Mouse (Mus musculus) kidney, adult 11 months (tissue): ENCODE data around the gene Txk.

ENCODE experiments used
- DNase-seq: peaks from one replicate; pipeline ENCODE4 v3.0.0; 2022

Gene Txk

GRCm38 (mm10) chr5:72689556-72689955, 63.0 kb downstream of the Txk start:
- no peak for DNase-seq

- DNase-seq, result peak; percentile 11
Observed at GRCm38 (mm10) chr5:72681451-72681850, 71.1 kb downstream of the Txk start.

GRCm38 (mm10) chr5:72674994-72675542, 77.5 kb downstream of the Txk start:
- no peak for DNase-seq

GRCm38 (mm10) chr5:72671017-72671699, 81.4 kb downstream of the Txk start:
- no peak for DNase-seq

- no peak for DNase-seq
Observed at GRCm38 (mm10) chr5:72668351-72668750, 84.2 kb downstream of the Txk start.

- DNase-seq, result no peak
Observed at GRCm38 (mm10) chr5:72666428-72666827, 86.1 kb downstream of the Txk start.

GRCm38 (mm10) chr5:72665281-72665680, 87.3 kb downstream of the Txk start:
- no peak for DNase-seq

- no peak for DNase-seq
Observed at GRCm38 (mm10) chr5:72664854-72665253, 87.7 kb downstream of the Txk start.

GRCm38 (mm10) chr5:72664126-72664525, 88.5 kb downstream of the Txk start:
- DNase-seq, result no peak

- DNase-seq, result no peak
Observed at GRCm38 (mm10) chr5:72661051-72661781, 91.4 kb downstream of the Txk start.

GRCm38 (mm10) chr5:72658375-72658774, 94.2 kb downstream of the Txk start:
- no peak for DNase-seq

GRCm38 (mm10) chr5:72656270-72656791, 96.2 kb downstream of the Txk start:
- DNase-seq, result no peak

- DNase-seq, result no peak
Observed at GRCm38 (mm10) chr5:72653068-72653674, 99.4 kb downstream of the Txk start.

- no peak for DNase-seq
Observed at GRCm38 (mm10) chr5:72648987-72649735, 103.4 kb downstream of the Txk start.

- no peak for DNase-seq
Observed at GRCm38 (mm10) chr5:72647958-72648595, 104.5 kb downstream of the Txk start.

- DNase-seq, result peak; percentile 14
Observed at GRCm38 (mm10) chr5:72647418-72647907, 105.1 kb downstream of the Txk start, which contains the start of gene Nipal1. Gene Nipal1 (plus strand): TSS chr5:72647795.

GRCm38 (mm10) chr5:72646996-72647395, 105.6 kb downstream of the Txk start:
- DNase-seq, result no peak

GRCm38 (mm10) chr5:72646131-72646530, 106.4 kb downstream of the Txk start:
- DNase-seq, result no peak
